Mouse (Mus musculus): ENCODE data around the gene Dlk1. TPM values are rescaled to one million over a fixed set of nuclear protein-coding genes. Genes with fewer than 3 reads are reported as not detected.

The Dlk1 gene
- polyA plus RNA-seq, 1 experiment from 2014 or later: 477 TPM

Other genes starting within 250 kb of the Dlk1 start
- 2.6 and 2.8 TPM in 2 replicates for gene Rtl1, start 147.5 kb downstream of the Dlk1 start, polyA plus RNA-seq (2014; fragmentation: Nextera tagmentation; extraction: Ambion mirVana)

All from stomach, embryonic 14.5 days (tissue).